Mouse (Mus musculus): ENCODE results near the gene Cirbp.

Gene Cirbp

DNA sequence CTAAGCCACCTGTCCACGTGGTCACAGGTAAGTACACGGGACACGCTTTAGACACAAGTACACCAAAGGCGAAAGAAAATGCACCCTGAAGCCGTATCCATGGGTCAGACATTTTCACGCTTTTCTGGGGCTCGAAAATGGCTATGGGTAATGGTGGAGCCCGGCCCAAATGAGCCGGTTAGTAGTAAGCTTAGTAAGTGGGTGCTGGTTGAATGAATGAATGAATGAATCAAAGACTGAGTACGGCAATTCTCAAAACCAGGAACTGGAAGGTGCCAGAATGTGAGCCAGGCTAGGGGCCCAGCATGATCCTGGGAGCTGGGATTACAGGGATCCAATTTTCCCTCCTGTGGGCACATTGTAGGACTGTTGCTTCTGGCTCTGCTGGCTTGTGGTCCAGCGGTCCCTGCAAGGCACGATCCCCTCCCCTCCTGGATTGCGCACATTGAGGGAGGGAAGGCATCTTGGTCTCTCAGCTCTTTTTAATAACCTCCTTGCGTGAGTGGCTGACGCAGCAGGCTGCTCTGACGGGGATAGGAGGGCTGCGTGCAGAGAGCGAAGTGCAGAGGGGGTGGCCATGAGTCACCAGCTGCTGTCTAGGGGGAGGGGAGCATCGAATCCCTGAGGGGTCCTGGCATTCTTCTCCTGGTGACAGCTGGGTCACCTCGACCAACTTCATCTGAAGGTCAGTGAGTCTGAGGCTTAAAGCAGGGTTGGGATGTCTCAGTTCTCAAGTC is at the start of gene Cirbp:
Gene Cirbp (plus strand): TSS at position 594 of the 737 bp plus-strand sequence.
- in situ Hi-C loops (cut with MboI, MseI): no loop called here

DNA sequence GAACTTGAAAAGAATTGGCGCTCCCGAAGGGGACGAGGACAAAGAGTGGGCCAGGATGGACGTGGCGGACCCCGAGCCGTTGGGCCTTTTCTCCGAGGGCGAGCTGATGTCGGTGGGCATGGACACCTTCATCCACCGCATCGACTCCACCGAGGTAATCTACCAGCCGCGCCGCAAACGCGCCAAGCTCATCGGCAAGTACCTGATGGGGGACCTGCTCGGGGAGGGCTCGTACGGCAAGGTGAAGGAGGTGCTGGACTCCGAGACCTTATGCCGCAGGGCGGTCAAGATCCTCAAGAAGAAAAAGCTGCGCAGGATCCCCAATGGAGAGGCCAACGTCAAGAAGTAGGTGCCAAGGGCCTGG is 49.2 kb upstream of the Cirbp start:
- in situ Hi-C loops (cut with MboI, MseI): loop anchor here (10.0 kb wide), 1 partner anchor 122 kb away; the partner anchor contains the start of gene Abca7

DNA sequence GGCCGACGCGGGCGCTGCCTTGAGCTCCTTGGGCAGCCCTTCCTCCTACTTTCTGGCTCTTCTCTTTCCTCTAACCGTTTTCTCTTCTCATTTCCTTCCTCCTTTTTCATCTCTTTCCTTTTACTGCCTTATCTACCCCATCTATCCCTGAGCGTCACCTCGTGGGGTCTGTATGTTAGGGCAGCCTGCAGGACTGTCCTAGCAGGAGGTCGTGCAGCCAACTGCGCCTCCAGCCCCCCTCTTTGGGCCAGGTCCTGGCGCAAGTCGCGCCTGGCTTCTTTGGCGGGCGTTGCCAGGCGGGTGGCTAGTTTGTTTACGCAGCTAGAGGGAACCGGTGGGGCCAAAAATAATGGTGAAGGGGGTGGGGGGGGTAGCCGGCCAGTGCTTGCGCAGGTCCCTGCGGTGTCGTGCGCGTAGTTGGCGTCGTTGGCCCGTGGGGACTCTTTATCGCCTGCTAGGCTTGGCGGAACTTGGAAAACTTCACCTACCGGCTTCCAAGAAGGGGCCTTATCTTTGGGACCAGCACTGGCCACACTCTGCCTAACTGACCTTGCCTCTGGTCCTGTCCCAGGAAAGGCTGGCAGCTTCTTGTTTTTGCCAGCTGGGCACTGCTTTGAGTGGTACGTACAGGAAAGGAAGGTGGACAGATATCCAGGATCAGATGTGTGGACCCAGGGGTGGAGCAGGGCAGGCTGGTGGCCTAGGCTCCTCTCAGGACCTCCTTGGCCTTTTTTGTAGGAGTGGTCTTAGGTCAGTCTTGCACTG is 48.7 kb upstream of the Cirbp start:
- in situ Hi-C loops (cut with MboI, MseI): loop anchor here (10.0 kb wide), 1 partner anchor 122 kb away; the partner anchor contains the start of gene Abca7

DNA sequence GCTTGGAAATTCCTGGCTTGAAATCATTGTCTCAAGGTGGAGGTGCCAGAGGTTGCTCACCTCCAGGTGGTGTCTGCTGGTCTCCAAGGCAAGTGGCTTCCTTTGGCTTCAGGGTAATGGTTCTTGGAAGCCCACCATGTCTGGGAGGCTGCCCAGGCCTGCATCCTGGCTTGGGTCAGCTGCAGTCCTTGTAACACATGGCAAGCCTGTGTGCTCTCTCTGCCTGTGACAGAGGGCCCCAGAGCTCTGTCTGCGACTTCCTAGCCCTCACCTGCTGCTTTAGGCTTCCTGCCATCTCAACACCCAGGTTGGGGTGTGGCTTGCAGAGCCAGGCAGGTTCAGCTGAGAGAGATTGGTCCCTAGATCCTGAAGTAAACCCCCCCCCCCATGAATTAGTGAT is 48.0 kb upstream of the Cirbp start:
- in situ Hi-C loops (cut with MboI, MseI): loop anchor here (10.0 kb wide), 1 partner anchor 123 kb away; the partner anchor contains the start of gene Abca7

DNA sequence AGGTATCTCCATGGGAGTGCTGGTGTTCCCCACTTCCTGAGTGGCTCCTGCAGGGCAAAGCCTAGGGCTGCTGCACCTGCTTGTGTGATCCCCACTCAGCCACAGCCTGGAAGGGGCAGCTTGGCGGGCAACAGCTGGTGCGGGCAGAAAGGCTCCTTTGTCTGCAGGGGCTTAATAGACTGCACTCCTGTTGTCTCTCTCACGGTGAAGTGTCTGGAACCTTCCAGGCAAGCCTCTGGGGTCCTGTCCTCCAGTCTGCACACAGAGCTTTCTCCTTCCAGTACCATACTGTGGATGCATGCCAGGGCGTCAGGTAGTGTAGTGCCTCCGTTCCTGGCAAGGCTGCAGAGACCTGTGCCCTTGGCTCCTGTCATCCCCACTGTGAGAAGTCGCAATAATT is 47.2 kb upstream of the Cirbp start:
- in situ Hi-C loops (cut with MboI, MseI): loop anchor here (10.0 kb wide), 1 partner anchor 124 kb away; the partner anchor contains the start of gene Abca7

DNA sequence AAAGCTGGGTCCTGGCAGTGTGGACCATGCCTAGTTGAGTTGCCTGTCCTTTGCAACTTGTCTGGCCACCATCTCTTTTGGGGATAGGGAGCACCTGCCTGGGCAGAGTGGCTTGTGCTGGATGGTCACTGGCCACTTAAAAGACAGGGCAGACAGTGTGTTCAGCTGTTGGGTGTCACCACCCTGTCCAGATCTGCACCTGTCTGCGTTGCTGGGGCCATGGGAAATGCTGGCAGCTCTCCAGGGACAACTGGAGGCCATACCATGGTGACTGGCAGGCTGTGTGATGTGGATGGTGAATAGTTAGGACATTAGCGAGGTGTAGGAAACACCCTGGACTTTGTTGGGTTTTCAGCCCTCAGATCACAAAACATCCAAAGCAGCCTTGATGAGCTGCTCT is 45.6 kb upstream of the Cirbp start:
- in situ Hi-C loops (cut with MboI, MseI): no loop called here

DNA sequence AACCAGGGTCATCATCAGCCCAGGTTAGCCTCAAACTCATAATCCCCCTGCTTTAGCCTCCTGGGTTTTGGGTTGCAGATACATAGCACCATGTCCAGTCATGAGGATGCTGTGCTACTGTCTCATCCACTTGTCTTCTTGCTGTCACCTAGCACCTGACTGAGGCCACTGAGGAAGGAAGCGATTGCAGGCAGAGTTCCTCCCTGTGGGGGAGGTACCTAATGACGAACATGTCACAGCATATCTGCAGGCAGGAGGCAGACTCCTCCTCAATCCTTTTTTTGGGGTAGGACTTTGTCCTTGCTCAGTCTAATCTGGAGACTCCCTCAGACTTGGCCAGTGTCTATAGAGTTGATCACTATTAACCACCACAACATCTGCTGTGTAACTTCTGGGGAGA is 44.1 kb upstream of the Cirbp start:
- in situ Hi-C loops (cut with MboI, MseI): no loop called here

DNA sequence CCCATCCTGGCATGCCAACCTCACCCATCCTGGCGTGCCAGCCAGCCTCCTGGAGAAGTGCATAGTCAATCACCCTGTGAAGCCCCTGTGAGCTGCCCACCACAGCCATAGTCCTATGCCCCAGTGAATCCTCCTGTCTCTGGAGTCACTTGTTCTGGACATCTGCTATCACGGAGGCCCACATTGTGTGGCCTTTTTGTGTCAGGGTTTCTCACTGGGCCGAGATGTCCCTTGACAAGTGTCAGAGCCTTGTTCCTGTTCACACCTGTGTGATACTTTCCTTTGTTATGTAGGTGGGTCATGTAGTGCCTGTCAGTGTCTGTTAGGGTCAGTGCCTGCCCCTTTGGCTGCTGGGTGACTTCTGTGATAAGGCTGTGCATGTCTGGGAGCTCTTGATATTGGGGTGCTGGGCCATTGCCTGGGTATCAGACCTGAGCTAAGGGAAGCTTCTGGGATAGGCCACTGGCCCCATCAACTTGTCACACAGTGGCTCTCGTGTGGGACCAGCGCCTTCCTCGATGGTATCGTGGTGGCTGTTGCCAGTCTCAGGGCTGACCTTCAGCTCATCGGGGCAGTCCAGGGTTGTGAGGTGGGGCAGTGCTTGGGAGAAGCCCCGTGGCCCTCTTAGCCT is 41.7 kb upstream of the Cirbp start:
- in situ Hi-C loops (cut with MboI, MseI): no loop called here

DNA sequence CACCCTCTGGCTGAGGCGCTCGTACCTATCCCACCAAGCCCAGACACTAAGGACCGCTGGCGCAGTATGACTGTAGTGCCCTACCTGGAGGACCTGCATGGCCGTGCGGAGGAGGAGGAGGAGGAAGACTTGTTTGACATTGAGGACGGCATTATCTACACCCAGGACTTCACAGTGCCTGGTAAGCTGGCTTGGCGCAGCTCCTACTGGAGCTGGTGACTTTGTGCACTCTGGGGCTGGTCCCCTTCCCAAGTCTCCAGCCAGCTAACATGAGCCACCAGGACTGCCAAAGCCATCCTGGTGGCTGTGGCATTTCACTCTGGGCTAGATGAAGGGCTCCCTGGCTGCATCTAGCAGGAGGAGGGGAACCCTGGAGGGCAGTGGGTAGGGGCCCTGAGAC is 37.9 kb upstream of the Cirbp start:
- in situ Hi-C loops (cut with MboI, MseI): no loop called here

DNA sequence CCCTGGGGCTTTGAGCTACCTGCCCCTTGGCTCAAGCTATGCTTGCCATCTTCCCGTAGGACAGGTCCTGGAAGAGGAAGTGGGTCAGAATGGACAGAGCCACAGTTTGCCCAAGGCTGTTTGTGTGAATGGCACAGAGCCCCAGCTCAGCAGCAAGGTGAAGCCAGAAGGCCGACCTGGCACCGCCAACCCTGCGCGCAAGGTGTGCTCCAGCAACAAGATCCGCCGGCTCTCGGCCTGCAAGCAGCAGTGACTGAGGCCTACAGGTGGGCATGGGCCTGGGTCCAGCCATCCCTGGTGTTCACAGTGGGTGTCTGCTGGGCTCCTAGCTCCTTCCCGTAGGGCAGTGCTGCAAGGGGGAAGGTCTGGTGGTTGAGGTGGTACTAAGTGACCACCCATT is 35.9 kb upstream of the Cirbp start:
- in situ Hi-C loops (cut with MboI, MseI): no loop called here

DNA sequence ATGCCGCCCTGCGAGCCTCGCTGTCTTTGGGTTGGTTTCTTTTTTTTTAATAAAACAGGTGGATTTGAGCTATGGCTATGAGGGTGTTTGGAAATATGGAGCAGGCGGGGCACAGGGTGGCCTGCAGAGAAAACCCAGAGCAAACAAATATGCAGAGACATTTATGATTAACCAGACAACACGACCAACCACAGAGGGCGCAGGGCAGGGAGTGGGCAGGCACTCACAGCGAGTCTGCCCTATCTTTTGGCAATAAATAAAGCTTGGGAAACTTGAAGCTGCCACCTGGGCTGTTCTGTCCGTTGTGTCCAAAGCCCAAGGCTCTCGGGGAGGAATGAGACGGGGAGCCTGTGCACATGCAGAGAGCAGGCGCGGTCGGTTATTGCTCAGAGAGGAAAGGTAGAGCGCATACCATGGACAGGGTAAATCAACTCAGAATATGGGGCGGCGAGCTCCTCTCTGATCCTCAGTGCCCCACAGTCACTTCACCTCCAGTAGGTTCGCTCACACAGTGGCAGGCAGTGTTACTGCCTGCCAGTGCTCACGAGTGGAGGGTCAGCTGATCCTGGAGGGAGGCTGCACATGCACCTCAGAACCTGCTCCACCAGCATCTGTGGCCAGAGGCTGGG is 35.3 kb upstream of the Cirbp start:
- in situ Hi-C loops (cut with MboI, MseI): no loop called here

DNA sequence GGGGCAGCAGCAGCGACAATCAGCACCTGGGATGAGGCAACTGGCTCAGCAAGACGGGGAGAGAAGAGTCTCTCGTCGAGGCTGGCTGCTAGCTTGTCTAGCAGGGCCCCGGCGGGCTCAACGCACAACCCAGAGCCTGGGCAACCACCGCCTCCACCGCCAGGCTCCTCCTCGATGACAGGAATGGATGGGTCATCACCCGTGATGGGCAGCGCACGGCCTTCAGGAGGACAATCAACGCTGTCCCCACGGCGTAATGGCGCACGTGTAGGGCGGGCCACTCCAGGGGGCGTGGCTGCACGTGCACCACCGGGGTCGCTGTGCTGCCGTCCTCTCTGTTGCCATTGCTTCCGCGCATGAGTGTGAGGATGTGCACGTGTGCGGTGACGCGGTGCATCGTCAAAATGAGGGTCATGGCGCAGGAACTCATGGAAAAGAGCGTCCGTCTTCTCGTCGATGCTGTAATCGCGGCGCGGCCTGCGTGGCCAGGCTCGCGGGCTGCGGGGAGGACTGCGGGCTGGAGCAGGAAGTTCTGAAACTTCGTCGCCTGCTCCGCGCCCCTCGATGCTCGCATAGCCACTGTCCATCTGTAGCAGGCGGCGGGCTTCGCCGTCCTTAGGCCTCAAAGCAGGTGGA is 34.4 kb upstream of the Cirbp start:
- in situ Hi-C loops (cut with MboI, MseI): no loop called here

DNA sequence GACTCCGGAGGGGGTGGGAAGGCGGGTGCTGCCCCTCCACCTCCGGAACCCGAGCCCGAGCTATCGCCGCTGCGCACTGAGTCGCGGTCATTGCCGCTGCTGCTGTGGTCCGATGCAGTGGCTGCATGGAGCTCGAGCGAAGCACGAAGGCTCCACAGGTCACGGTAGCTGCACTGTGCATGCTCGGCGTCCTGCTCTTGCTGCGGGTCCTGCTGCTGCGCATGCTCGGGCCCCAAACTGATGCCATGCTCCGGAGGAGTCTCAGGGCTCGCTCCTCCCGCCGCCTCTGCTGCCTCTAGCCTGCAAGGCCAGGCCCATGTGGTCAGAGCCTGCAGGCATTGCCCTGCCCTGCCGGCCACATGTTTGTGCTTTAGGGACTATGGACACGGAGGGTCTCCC is 33.8 kb upstream of the Cirbp start:
- in situ Hi-C loops (cut with MboI, MseI): no loop called here

DNA sequence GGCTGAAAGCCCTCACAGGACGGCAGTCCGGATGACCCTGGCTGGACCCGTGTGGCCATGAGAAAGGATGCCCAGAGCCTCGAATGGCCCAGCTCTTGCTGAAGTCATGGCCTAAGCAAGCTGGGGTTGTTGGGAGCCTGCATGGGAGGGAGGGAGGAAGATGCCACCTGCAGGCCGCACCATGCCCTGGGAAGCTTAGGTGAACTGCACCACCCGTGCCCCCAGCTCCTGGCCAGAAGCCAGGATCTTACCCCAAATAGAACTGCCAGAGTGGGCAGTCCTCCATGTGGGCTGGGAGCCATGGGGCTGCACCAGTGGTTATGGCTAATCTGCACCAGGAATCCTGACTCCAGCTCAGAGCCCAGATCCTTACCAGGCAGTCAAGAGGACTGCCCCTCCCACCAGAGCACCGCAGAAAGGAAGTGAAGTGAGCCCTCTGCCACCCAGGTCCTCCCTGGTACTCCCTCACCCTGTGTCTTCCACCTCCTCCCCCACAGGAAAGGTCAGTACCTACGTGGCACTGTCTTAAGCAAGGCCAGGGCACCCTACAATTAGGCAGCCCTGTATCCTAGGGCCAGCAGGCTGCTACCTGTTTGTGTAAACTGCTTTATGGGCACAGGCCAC is 32.4 kb upstream of the Cirbp start:
- in situ Hi-C loops (cut with MboI, MseI): no loop called here

DNA sequence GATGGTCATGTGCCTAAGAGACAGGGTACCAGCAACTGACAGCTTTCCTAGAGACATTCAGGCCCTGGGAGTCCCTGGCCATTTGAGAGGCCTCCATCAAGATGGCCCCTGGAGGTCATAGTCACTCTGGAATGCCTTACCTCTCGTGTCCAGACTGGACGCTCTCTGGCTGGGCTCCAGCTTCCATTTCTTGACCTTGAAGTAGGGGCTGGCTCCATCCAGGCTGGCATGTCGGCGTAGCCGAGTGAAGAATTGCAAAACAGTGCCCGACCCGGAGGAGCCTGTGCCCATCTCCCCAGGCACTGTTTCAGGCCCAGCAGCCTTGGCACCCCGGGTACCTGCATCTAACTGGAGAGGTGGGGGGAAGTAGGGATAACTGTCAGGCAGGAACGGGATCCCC is 31.4 kb upstream of the Cirbp start:
- in situ Hi-C loops (cut with MboI, MseI): no loop called here

DNA sequence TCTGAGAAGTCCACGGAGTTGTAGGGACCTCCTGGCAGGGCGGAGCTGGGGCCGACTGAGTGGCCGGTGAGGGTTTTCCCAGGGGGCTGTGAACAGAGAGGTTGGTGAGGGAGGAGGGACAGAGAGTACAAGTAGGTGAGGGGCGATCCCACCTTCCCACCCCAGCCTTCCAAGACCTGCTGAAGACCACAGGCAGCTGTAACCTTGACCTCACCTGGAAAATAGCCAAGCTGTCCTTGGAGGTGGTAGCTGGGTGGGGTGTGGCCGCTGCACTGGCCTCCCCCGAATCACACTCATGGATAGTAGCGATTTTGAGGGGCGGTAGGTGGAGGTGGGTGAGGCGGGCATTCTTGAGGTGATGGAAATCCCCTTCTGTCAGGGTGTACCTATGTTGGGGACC is 30.6 kb upstream of the Cirbp start:
- in situ Hi-C loops (cut with MboI, MseI): no loop called here

DNA sequence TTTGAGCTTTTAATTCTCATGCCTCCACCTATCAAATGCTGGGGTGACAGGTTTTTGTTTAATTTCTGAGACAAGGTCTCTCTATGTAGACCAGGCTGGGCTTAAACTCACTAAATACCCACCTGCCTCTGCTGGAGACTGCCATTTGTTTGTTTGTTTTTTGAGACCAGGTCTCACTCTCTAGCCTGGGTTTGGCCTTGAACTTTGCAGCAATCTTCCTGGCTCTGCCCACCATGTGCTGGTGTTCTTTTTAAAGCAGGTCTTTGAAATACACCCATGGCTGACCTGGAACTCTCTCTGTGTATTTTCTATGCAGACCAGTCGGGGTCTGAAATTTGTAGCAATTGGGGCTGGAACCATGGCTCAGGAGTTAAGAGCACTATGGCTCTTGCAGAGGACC is 30.1 kb upstream of the Cirbp start:
- in situ Hi-C loops (cut with MboI, MseI): no loop called here

DNA sequence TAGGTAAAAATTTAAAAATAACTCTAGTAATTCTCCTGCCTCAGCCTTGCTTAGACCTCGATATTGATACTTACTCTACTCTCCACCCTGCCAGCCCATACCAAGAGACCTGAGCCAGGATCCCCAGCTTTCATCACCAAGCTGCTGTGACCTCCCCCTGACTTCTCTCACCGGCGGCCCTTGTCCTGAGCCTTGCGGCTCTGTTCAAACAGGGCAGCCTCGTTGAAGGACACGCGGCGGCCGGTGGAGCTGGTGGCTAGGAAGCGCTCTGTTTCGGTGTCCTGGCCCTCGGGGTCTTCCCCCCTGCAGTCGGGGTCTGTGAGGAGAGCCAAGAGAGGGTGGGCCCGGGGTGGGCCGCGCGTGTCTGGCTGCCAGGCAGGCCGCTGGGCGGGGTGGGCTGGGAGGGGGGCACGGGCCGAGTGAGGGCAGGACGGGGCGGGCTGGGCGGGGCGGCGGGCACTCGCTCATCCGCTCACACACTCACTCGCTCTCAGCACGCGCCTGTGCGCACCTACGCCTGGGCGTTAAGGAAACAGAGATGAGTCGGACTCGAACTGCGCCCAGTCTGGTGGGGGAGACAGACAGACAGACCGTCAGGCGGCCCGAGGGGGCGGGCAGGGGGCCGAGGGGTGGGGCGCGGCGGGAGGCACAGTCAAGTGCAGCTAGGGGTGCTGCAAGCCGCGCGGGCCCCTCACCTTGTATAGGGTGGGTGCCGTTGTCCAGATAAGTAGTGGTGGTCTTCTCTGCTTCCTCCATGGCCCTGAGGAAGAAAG is 29.4 kb upstream of the Cirbp start:
- in situ Hi-C loops (cut with MboI, MseI): no loop called here

DNA sequence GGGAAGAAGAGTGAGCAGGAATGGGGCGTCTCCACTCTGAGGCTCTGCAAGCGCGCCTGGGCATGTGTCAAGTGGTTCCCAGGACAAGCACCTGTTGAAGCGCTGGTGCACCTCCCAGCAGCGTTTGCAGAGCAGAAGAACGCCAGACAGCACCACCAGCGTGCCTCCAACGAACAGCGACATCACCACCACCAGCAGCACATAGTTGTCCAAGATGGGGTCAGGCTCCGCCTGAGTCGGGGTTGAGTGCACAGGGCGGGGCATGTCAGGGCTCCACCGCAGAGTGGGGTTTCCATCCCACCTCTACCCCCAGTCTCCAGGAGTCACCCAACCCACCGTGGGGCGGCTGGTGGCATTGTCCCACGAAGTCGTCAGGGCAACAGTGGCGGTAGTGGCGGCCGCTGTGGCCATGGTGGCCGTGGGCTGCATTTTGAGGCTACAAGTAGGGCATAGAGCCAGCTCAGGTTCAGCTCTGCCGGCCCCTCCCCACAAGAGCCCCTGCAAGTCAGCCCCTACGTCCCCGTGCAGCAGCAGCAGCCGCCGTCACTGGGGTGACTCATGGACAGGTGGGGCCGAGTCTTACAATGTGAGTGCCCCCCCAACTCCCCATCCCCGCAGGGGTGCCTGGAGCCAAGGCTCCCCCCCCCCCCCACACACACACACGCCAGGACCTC is 28.7 kb upstream of the Cirbp start:
- in situ Hi-C loops (cut with MboI, MseI): no loop called here
